Mouse (Mus musculus) gonadal fat pad, adult 2 months (tissue): ENCODE data around the gene Faap20. TPM values are rescaled to one million over a fixed set of nuclear protein-coding genes. Genes with fewer than 3 reads are reported as not detected.

Experiments
- DNase-seq: peaks from one replicate; pipeline ENCODE4 v3.0.0-alpha.2; 2012; ENCODE audit warnings: low read depth
- polyA plus RNA-seq: library from polyadenylated mRNA; depleted of rRNA; stranded (reverse); fragments of >200 nt; gene quantifications from 2 replicates; pipeline ENCODE4 v1.2.3, GENCODE M21; 2012; rRNA removed

The Faap20 gene
- 49.1 and 78.4 TPM in 2 replicates for polyA plus RNA-seq

GRCm38 (mm10) chr4:155249648-155250351, at the start of gene Faap20:
TSS of gene Faap20 (plus strand) at chr4:155249802.
- DNase-seq: no peak

GRCm38 (mm10) chr4:155200861-155201390, 48.7 kb upstream of the Faap20 start:
- no peak for DNase-seq

GRCm38 (mm10) chr4:155201764-155202163, 47.8 kb upstream of the Faap20 start:
- no peak for DNase-seq

- DNase-seq: no peak
These were observed 43.7 kb upstream of the Faap20 start for GRCm38 (mm10) chr4:155205919-155206318.

- no peak for DNase-seq
These were observed 43.1 kb upstream of the Faap20 start for GRCm38 (mm10) chr4:155206498-155206897.

GRCm38 (mm10) chr4:155207841-155208240, 41.8 kb upstream of the Faap20 start:
- no peak for DNase-seq

- DNase-seq: no peak
These were observed 41.0 kb upstream of the Faap20 start for GRCm38 (mm10) chr4:155208613-155209012.

GRCm38 (mm10) chr4:155209079-155209478, 40.5 kb upstream of the Faap20 start:
- DNase-seq: no peak

GRCm38 (mm10) chr4:155209494-155209893, 40.1 kb upstream of the Faap20 start:
- DNase-seq: no peak

- DNase-seq: no peak
These were observed 36.4 kb upstream of the Faap20 start for GRCm38 (mm10) chr4:155213052-155213751.

GRCm38 (mm10) chr4:155213752-155214054, 35.9 kb upstream of the Faap20 start:
- no peak for DNase-seq

- DNase-seq: no peak
These were observed 35.4 kb upstream of the Faap20 start for GRCm38 (mm10) chr4:155214188-155214587.

GRCm38 (mm10) chr4:155214793-155215192, 34.8 kb upstream of the Faap20 start:
- no peak for DNase-seq

- no peak for DNase-seq
These were observed 34.4 kb upstream of the Faap20 start for GRCm38 (mm10) chr4:155215203-155215602.

GRCm38 (mm10) chr4:155215773-155216630, 33.6 kb upstream of the Faap20 start:
- no peak for DNase-seq

- no peak for DNase-seq
These were observed 32.1 kb upstream of the Faap20 start for GRCm38 (mm10) chr4:155217241-155218103.

- DNase-seq: no peak
These were observed 31.4 kb upstream of the Faap20 start for GRCm38 (mm10) chr4:155218104-155218732.

- DNase-seq: no peak
These were observed 30.1 kb upstream of the Faap20 start for GRCm38 (mm10) chr4:155219271-155220212.

GRCm38 (mm10) chr4:155220213-155221100, 29.1 kb upstream of the Faap20 start:
- no peak for DNase-seq
